Mouse (Mus musculus): ENCODE measurements around the gene Uggt2.
"Not testable (repeated sequence)": the region's sequence is repeated elsewhere in the genome, so short reads cannot be mapped to it uniquely, and the experiment has no call there.

The Uggt2 gene

DNA sequence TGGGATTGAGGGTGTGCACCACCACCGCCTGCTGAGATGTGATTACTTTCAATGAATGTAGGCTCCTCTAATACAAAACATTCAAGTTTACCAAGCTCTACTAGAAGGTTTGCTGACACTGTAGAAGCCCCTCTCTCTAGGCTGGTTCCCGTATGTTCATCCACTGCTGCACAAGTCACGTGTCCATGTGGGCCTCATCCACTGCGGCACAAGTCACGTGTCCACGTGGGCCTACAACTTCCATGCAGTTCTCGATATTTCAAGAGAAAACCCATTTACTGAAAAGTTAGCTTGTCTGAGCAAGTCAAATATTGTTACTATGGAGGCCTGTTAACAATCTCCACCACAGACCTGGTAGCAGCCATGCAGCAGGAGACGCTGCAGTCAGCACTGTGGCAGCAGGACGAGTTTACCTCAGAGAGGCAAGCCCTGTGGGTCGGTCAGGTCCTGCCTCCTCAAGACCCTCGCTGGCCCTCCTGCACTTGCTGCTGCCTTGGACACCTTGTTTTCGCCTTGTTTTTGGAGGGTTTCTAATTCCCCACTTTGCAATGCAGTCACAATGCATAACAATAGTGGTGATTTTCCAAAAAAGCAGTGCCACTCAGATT is 62.0 kb downstream of the Uggt2 start:
- DNase-seq (ENCODE audit: low read depth, low spot score): no peak

DNA sequence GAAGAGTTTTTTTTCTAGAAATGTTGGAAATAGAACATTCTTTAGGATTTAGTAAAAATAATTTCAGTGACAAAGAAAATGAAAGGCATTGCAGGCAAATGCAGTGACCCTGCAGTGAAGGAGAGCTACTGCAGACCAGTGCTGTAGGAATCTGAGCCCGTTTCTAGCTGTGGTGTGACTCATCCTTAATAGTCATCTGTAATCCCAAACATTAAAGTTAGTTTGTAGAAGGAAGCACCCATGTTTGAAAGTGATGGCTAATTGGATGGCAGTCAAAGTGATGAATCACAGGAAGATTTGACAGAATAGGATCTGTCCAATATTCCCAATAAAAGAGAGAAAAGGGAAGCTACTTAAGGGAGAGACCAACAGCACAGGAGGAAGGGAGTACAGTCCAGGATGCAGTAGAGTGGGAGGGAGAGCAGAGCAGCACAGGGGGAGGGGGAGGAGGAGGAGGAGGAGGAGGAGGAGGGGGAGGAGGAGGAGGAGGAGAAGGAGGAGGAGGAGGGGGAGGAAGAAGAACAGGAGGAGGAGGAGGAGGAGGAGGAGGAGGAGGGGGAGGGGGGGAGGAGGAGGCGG is 71.5 kb downstream of the Uggt2 start:
- peak; percentile 90 for DNase-seq (ENCODE audit: low read depth, low spot score)

GRCm38 (mm10) chr14:119027130-119027529 is 72.1 kb downstream of the Uggt2 start:
- peak; percentile 78 for DNase-seq (ENCODE audit: low read depth, low spot score)

- peak; percentile 45 for DNase-seq (ENCODE audit: low read depth, low spot score)
Measured at GRCm38 (mm10) chr14:119025889-119026288, 73.3 kb downstream of the Uggt2 start.

DNA sequence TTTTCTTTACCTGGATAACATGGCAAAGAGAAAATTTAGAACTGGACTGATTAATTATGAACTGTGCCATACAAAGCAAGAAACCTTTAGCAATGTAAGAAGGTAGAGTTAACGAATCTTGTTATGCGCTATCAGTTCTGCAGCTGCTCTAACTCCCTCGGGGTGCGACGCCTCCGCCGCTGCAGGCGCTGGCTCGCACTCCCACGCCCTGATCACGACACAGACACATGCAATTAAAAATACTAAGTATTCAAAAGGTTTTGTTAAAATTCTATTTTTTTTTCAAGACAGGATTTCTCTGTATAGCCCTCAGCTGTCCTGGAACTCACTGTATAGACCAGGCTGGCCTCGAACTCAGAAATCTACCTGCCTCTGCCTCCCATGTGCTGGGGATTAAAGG is 85.7 kb downstream of the Uggt2 start:
- no peak for DNase-seq (ENCODE audit: low read depth, low spot score)

- DNase-seq (ENCODE audit: low read depth, low spot score): no peak
Measured at GRCm38 (mm10) chr14:119012607-119013431, 86.4 kb downstream of the Uggt2 start.

GRCm38 (mm10) chr14:119009531-119009930 is 89.7 kb downstream of the Uggt2 start:
- no peak for DNase-seq (ENCODE audit: low read depth, low spot score)

- DNase-seq (ENCODE audit: low read depth, low spot score): no peak
Measured at GRCm38 (mm10) chr14:119008031-119008590, 91.1 kb downstream of the Uggt2 start.

DNA sequence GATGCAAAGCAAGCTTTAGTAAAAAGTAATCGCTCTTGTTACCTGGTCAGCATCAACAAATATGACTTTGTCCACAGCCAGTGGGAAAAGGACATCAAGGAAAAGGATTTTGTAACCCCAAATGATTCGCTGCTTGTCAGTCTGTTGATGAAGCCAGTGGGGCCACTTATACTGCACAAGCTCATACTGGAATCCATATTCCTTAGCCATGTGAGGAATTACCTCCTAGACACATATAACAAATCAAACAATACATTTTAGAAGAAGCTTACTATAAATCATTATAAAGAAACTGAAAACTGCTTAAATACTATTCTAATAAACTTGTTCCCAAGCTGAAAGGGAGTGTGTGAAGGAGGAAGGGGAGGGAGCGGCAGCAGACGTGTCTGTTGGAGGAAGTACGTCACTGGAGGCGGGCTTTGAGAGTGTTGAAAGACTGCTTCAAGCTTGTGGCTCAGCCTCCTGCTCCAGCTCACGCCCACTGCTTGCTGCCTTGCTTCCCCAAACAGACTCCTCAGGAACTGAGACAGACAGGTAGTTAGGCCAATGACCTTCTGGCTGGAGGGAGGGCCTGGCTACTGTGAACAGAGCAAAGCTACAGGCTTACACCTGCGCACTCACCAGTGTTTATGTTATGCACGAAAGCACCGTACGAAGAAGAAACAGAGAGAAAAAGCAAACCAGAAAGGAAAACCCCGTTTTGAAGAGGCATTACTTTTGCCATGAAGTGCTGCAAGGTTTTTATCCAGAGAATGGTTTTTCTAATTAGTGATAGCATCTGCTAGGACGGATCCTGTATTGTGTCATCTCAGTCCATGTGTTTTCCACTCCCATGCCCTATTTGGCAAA is 91.9 kb downstream of the Uggt2 start:
- peak; percentile 16 for DNase-seq (ENCODE audit: low read depth, low spot score)

DNA sequence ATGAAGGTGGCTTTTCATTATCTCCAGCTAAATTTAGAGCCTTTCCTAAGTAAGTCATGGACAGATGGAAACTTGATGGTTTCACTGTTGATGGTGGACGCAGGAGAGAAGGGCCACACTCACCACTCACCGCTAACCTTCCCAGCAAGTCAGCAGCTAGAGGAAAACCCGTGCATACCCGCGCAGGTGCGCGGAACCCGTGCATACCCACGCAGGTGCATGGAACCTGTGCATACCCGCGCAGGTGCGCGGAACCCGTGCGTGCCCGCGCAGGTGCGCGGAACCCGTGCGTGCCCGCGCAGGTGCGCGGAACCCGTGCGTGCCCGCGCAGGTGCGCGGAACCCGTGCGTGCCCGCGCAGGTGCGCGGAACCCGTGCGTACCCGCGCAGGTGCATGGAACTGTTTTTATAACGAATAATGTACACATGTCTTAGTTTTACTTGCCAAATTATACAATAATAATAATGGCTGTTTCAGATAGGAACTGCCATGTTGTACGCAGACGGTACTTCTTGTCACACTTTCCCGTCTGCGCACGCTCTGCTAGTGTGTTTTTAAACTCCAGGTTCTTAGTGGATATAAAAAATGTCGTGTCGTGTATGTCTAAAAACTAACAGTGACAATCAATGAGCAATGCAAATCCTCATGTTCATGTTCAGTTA is 92.7 kb downstream of the Uggt2 start:
- DNase-seq (ENCODE audit: low read depth, low spot score): no peak

GRCm38 (mm10) chr14:119005834-119006233 is 93.4 kb downstream of the Uggt2 start:
- DNase-seq (ENCODE audit: low read depth, low spot score): no peak

DNA sequence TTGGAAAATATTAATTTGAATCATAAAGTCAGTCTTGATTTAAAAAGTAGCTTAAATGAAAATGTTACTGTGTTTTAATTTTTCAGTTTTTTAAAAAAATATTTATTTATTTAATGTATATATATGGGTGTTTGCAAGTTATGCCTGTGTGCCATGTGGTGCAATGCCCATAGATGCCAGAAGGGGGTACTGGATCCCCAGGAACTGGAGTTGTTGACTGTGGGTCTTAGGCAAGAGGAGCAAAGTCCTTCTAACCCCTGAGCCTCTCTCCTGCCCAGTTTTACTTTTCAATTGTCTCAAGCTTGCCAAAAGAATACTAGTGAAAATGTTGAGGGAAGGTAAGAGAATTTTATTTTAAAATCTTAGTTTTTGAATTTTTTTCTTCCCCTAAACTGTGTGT is 95.9 kb downstream of the Uggt2 start:
- DNase-seq (ENCODE audit: low read depth, low spot score): peak; percentile 59

DNA sequence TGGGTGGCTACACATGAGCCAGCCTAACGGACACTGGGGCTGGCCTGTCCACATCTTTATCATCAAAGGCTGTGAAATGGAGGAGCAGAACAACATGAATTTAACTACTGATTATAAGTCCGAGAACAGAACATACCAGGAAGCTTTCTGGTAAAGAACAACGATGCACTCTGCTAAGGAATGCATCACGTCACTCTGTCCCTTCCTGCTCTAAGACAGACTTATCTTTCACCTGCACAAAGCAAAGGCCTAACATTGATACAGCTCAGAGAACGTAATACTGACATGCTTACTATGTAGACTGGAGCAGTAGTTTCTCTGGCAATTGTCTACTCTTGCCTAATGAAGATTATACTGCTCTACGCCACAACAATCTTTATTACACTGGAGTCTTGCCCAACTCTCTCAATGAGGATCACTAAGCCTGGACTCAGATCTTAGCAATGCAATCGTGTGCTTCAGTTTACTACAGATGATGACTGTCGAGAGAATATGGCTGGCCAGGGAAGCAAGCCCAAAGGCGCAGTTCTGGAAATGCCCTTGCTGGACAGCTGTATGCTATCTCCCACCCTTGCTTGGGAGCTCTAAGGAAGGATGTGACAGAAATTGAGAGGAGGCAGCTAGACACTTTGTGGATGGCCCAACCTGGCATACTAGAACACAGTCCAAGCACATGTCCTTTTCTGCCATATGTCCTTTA is 103.9 kb downstream of the Uggt2 start:
- DNase-seq (ENCODE audit: low read depth, low spot score): no peak

DNA sequence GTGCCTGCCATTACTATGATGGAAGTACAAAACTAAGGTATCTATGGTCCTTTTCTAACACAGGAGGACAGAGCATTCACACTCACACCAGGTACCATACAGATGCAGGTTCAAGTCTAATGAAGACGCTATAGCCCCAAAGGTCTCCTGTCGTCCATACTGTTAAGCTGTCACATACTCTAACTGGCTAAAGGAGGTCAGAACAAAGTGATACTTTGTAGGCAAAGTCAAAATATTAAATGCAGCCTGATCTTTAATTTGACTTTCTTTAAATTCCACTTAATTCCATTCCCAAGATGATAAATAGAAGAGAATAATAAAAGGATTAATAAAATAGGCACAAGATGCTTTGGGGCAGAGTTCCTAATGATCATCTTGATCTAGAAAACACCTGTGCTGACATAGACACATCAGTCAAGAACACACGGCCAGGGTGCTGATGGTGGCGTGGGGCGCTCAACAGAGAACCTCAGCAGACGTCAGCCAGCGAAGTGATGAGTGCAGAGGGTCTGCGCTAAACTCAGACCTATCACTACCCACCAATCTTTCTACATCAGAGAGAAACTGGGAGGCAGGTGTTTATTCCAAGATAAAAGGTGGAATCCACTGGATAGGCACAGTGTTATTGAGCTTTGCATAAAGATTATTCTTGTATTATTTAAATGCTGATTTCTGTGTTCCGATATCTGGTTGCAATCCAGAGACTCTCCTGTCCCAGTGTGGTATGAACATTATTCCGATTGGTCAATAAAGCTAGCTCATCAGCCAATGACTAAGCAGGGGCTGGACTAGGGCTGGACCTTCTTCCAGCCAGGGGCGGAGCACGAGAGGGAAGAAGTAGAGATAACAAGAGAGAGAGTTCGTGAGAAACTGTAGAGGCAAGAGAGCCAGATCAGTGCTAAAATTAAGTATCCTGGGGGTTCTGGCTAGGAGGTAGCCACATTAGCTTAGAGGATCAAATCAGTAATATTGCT is 111.4 kb downstream of the Uggt2 start:
- DNase-seq (ENCODE audit: low read depth, low spot score): peak; percentile 12

DNA sequence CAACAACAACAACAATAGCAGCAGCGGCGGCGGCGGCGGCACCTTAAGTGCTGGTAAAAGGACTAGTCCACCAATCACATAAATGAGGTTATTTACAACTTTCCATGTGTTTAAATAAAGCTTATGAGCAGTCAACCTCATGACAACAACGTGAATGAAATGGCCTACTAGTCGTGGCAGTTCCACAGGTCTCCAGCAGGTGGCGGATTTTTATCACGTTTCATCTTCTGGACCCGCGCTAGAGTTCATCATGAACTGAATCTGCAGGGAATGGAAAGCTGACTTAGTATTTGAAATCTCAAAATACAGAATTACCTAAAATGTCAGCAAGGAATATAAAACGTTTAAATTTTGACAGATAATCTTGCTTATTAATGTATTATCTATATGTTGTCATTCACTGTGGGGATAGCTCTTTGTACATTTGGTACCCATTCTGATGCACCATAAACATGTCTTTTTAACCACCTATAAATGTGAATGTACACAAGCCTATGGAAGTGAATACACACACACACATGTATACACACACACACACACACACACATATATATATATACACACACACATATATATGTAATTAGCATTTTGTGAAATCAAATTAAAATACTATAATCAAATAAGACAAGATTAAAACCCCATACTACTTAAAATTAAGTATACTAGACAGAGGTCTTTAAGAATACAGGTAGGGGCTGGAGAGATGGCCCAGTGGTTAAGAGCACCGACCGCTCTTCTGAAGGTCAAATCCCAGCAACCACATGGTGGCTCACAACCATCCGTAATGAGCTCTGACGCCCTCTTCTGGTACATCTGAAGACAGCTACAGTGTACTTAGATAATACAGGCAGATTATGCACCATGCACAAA is 112.3 kb downstream of the Uggt2 start:
- peak; percentile 73 for DNase-seq (ENCODE audit: low read depth, low spot score)

DNA sequence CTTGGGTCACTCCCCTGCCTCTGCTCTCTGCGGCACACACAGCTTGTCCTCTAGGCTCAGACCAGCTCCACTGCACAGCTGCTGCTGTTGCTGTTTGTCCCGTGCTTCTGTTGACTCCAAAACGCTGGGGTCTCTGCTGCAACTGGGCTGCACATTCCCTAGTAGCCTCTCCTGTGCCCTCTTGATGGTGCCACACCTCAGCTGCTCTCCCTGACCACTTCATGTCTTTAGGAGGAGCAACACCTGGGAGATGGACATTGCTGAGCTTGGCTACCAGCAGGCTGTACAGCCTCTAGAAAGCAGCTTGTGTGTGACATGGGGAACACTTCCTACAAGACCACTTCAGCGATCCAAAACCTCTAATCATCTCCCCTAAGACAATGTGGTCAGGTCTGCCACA is 115.1 kb downstream of the Uggt2 start:
- no peak for DNase-seq (ENCODE audit: low read depth, low spot score)

GRCm38 (mm10) chr14:118983396-118983795 is 115.8 kb downstream of the Uggt2 start:
- DNase-seq (ENCODE audit: low read depth, low spot score): no peak

DNA sequence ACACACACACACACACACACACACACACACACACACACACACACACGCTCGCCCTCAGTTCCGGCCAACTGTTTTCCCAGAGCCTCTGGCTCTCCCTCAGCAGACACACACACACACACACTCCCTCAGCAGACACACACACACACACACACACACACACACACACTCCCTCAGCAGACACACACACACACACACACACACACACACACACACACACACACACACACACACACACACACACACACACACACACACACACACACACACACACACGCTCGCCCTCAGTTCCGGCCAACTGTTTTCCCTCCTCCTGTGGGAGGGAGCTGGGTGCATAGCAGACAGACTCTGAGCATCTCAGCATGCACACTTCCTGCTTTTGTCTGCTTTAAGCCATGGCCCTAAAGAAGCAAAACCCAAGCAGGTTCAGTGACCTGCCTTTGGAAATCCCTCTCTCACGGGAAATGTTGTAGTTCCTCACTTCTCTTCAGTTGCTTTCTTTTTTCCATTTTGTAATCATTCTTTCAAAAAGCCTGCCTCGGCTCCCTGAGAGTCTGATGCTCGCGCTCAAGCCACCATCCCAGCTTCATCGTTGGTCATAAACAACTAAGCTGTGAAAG is 116.7 kb downstream of the Uggt2 start:
- DNase-seq (ENCODE audit: low read depth, low spot score): not testable (repeated sequence)

All from 3T3-L1 (cell line).